Mouse (Mus musculus) lung, adult 2 months (tissue): ENCODE results near the gene Tmem235.

ENCODE experiments used
- CTCF ChIP-seq: fragments of 200-500 bp; IDR thresholded peaks from 2 replicates; pipeline ENCODE4 v1.5.1; 2011; ENCODE audit warnings: mild to moderate bottlenecking, low read length, control low read depth; ENCODE audit not compliant: insufficient read depth
- POLR2A ChIP-seq: fragments of 200-500 bp; IDR thresholded peaks from 2 replicates; pipeline ENCODE4 v1.6.1; 2011; ENCODE audit warnings: low read depth, mild to moderate bottlenecking, control low read depth, low read length, borderline replicate concordance; ENCODE audit errors: extremely low read depth

- TF ChIP-seq CTCF (0 out of 2 replicates have a peak, but pooled peaks have one; percentile 8), POLR2A (no peak)
Observed at GRCm38 (mm10) chr11:117874419-117874818, 13.9 kb downstream of the Tmem235 start.
